Mouse (Mus musculus) heart, adult 18-20 months (tissue): ENCODE results near the gene Bik. TPM values are rescaled to one million over a fixed set of nuclear protein-coding genes. Genes with fewer than 3 reads are reported as not detected.

Experiments used
- DNase-seq, 2 experiments: peaks; one replicate each; pipeline ENCODE4 v3.0.0; 2021 to 2022; ENCODE audit warnings: mixed read lengths in 1 of 2
- microRNA-seq, 2 experiments: library from miRNA; unstranded; fragments of <30 nt; microRNA quantifications; one replicate each; pipeline ENCODE4 v1.2.0; 2022
- total RNA-seq, 2 experiments: library from RNA; stranded (reverse); gene quantifications; 2 replicates each; pipeline ENCODE4 v1.2.3; 2021

The Bik gene
- total RNA-seq, 2 experiments from 2014 or later, result 5.7 to 6.5 TPM

- peak; percentile 54 to 71 for DNase-seq
Measured at GRCm38 (mm10) chr15:83583419-83584156, 56.9 kb downstream of the Bik start.

GRCm38 (mm10) chr15:83584741-83585220 lies 58.1 kb downstream of the Bik start:
- DNase-seq, result no peak

- no peak for DNase-seq
Measured at GRCm38 (mm10) chr15:83590841-83591240, 64.2 kb downstream of the Bik start.

GRCm38 (mm10) chr15:83591758-83592157 lies 65.1 kb downstream of the Bik start:
- DNase-seq, result no peak

DNA sequence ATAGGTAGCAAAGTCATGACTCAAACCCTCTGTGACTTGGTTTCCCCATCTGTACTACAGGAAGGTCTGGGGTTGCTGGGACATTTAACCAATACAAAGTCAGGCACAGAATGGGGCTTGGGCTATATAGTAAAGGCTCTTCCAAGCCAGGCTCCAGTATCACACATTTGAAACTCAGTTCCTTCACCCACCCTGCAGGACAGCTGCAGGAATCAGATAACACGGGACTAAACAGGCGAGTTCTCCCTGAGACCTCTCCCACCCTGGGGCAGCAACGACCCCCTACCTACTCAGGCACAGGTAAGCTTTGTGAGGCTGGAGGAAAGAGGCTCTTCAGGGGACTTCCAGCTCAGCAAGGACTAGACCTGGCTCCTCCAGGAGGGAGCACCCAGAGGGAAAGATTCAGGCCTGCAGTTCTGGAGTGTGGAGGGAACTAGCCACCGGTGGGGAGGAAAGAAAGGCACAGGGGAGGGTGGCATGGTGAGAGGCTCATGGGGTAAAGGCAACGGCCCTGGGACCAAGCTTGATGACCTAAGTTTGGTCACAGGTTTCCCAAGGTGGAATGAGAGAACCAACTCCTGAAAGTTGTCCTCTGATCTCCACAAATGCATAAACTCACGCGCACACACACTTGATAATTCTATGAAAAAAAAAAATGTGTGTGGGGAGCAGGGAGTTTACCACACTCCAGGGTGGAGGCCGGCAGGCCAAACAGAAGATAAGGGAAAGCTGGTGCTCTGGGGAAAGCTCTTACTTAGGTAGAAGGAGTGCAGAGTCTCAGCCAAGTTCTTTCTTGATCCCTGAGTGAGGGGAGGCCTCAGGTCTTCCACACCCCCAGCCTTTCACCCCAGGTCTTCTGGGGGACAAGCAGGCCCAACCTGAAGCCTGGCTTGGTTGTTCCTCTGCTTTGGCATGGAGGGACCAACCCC lies 65.9 kb downstream of the Bik start:
- DNase-seq, result no peak

- no peak for DNase-seq
Measured at GRCm38 (mm10) chr15:83593189-83593585, 66.5 kb downstream of the Bik start.

DNA sequence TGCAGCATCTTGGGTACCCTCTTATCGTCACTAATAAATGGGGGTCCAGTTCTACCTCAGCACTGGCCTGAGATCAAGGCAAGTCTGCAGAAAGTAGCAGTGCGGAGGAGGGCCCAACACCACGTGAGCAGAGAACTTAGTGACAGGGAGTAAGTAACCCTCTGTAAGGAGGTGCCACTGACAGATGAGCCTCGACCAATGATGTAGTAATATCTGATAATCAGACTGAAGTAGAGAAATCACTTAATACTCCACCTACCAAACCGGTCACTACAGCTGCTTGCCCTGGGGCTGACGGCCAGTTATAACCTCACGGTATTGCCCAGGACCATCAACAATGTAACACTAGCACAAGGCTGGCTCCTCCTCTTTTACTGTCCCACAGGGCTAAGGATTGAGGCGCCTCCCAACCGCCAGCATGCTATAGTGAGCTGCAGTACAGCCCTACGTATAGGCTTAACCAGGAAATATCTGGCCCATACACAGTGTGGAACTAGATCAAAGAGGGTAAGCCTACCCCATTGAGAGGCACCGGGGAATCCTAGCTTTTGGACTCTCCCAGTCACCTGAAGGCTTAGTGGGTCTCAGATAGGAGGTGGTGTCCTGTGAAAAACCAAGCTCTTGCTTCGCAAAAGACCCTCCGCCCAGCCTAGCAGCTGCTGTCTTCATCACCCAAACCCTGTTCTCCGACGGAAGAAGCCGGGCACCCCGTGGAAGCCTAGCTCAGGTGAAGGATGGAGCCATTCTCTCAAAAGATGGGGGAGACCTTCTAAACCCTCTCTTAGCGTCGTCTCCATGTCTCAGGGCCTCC lies 67.2 kb downstream of the Bik start:
- no peak for DNase-seq

Small RNA genes lying within 50 kb of the gene (microRNA-seq; reads per million reads assigned to microRNA genes)
- 0 reads per million in 2 experiments for gene Gm24575

Other genes with a start within 250 kb of the Bik start
- gene Arfgap3, start 176.6 kb upstream of the Bik start, total RNA-seq, result 10 to 100 TPM in 1 of 2 experiments, 1 to 10 TPM in 1; 10.0 to 12.1 TPM
- gene Pacsin2, start 62.3 kb upstream of the Bik start, total RNA-seq, result 100 to 1,000 TPM; 232 to 280 TPM
- 10 to 100 TPM; 60.1 TPM for gene Ttll1, start 16.0 kb upstream of the Bik start, total RNA-seq
- 10 to 100 TPM; 66.2 to 75.9 TPM for gene Tspo, start 36.7 kb downstream of the Bik start, total RNA-seq
- 10 to 100 TPM; 45.0 to 47.3 TPM for gene Mcat, start 36.9 kb downstream of the Bik start, total RNA-seq
- 1 to 10 TPM; 6.0 TPM for gene Ttll12, start 68.3 kb downstream of the Bik start, total RNA-seq
- under 1 TPM; 0.62 to 0.72 TPM for gene Scube1, start 198.2 kb downstream of the Bik start, total RNA-seq